Mouse (Mus musculus) liver, embryonic 16.5 days (tissue): Measurements from ENCODE around the gene Pcca. TPM values are rescaled to one million over a fixed set of nuclear protein-coding genes. Genes with fewer than 3 reads are reported as not detected.
"Not testable (repeated sequence)": the region's sequence is repeated elsewhere in the genome, so short reads cannot be mapped to it uniquely, and the experiment has no call there.

Experiments used
- ATAC-seq: fragments of 200-750 bp; cut with Nextera tagmentation; 2 replicates; pipeline ENCODE4 v1.8.0; 2017; ENCODE audit warnings: low read depth, mild to moderate bottlenecking, moderate number of reproducible peaks, moderate library complexity
- H3K27ac ChIP-seq: fragments of 300-500 bp; sonication (generic); 2 replicates; pipeline ENCODE4 v1.5.1; 2014; ENCODE audit warnings: mild to moderate bottlenecking, low read length
- H3K27me3 ChIP-seq: fragments of 300-500 bp; sonication (generic); 2 replicates; pipeline ENCODE4 v1.6.1; 2014; ENCODE audit warnings: low read depth, low read length, mixed read lengths; ENCODE audit not compliant: control insufficient read depth, insufficient read depth
- H3K36me3 ChIP-seq: fragments of 300-500 bp; sonication (generic); 2 replicates; pipeline ENCODE4 v1.6.1; 2014; ENCODE audit warnings: mild to moderate bottlenecking; ENCODE audit not compliant: control insufficient read depth, insufficient read depth
- H3K4me1 ChIP-seq: fragments of 300-500 bp; sonication (generic); 2 replicates; pipeline ENCODE4 v1.6.1; 2014; ENCODE audit warnings: low read depth, low read length, mixed read lengths; ENCODE audit not compliant: control insufficient read depth
- H3K4me2 ChIP-seq: fragments of 300-500 bp; sonication (generic); 2 replicates; pipeline ENCODE4 v1.6.1; 2014; ENCODE audit warnings: low read depth, low read length, mixed read lengths
- H3K4me3 ChIP-seq: fragments of 300-500 bp; sonication (generic); 2 replicates; pipeline ENCODE4 v1.5.1; 2014; ENCODE audit warnings: low read depth, mild to moderate bottlenecking, low read length
- H3K9ac ChIP-seq: fragments of 300-500 bp; sonication (generic); 2 replicates; pipeline ENCODE4 v1.6.1; 2014; ENCODE audit warnings: low read depth, low read length
- H3K9me3 ChIP-seq: fragments of 300-500 bp; sonication (generic); replicated peaks from 2 replicates; pipeline ENCODE4 v1.6.1; 2016; ENCODE audit warnings: low read length; ENCODE audit not compliant: control insufficient read depth
- WGBS: fragments of 180-500 bp; shearing (Covaris S2); extraction: QIAGEN DNeasy Blood & Tissue Kit; methylation state at CpG from one replicate; pipeline ENCODE4 v1.1.7; 2014; ENCODE audit not compliant: insufficient replicate concordance; 5-methylcytosine and 5-hydroxymethylcytosine counted together
- polyA plus RNA-seq: library from polyadenylated mRNA; unstranded; fragments of >200 nt; fragmentation: Nextera tagmentation; extraction: Ambion mirVana; gene quantifications from 2 replicates; pipeline ENCODE4 v1.2.1, GENCODE M21; 2015

Pcca gene
- polyA plus RNA-seq, 1 experiment from 2014 or later = 17.7 TPM

DNA sequence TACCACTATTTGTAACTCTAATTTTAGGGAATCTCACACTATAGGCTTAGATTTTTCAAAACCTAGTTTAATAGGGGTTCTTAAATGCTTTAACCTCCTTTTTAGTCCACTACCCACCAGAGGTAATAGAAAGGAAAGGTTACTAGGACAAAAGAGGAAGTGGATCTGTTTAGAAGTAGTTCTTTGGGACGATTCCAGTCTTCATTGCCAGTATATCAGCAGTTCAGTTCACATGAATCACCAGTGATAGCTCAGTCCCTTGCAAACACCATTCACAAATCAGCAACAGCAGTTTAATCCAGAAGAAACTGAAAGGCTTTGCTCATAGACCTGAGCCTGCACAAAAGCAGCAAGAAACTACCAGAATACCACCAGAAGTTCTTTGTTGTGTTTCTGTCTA is 14.8 kb downstream of the Pcca start:
- Histone ChIP-seq H3K27me3 (no peaks in the 10 kb centered on the region), H3K27ac (no peak overlapping the region), H3K36me3 (no peaks in the 10 kb centered on the region), H3K4me3 (no peak overlapping the region), H3K4me2 (no peak overlapping the region), H3K9me3 (no peaks in the 10 kb centered on the region; the same call in 1 of the 2 replicates), H3K9ac (no peak overlapping the region), H3K4me1 (no peaks in the 10 kb centered on the region)
- 29% methylated on average over 1 of the region's 1 CpGs for WGBS
- no peak for ATAC-seq

DNA sequence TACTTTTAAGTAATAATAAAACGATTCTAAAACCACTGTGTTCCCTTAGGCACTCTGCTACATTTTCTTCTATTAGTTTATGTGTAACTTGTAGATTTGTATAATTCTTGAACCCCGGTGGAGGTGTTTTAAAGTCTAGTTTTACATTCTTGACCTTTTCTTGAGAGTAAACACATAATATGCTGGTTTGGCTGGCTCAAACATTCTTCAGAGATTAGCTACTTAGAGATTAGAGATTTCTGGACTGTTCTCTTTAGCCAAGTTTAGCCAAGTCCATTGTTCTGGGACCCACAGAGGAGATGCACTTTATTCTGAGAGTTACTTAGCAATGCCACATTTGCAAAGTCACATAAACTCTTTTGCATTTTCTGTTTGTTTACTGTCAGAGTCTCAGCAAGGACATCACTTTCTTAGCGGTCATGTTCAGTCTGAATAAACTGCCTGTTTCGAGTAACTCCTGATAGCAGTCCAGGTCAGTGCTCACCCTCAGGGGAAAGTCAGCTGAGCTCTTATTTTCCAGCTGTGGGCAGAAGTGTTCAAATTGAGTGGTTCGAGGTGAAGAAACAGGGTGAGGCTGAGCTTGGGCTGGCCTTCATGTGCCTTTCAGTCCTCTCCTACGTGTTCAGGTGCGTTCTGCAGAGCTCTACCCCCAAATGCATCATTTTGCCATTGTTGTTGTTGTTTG is 18.8 kb downstream of the Pcca start:
- H3K4me1 ChIP-seq = no peaks in the 10 kb centered on the region
- H3K27me3 ChIP-seq = no peaks in the 10 kb centered on the region
- H3K4me3 ChIP-seq = no peak overlapping the region
- ATAC-seq = no peak
- WGBS = 71% methylated on average over 7 of the region's 7 CpGs
- no peaks in the 10 kb centered on the region for H3K36me3 ChIP-seq
- no peak overlapping the region for H3K4me2 ChIP-seq
- no peaks in the 10 kb centered on the region; the same call in 1 of the 2 replicates for H3K9me3 ChIP-seq
- no peak overlapping the region for H3K27ac ChIP-seq
- H3K9ac ChIP-seq = no peak overlapping the region

DNA sequence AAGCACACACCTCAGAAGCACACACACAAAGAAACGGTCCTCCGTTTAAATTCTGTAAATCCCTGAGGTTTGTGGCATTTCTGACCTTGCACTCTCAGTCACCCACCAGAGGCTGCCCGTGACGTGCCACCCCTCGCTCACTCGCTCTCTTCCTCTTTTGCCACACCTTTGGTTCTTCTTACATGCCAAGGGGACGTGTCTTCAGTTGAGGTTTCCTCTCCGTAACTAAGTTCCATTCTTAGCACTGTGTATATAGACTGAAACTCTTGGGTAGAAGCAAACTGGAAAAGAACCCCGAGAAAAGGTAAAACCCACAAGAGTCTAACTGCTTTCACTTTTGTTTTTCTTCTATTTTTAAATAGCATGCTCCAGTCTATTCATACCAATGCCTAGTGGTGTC is 23.2 kb downstream of the Pcca start:
- Histone ChIP-seq H3K27me3 (no peaks in the 10 kb centered on the region), H3K4me2 (no peak overlapping the region), H3K9me3 (no peaks in the 10 kb centered on the region), H3K27ac (no peak overlapping the region), H3K9ac (no peak overlapping the region), H3K4me1 (no peaks in the 10 kb centered on the region), H3K36me3 (no peaks in the 10 kb centered on the region), H3K4me3 (no peak overlapping the region)
- no peak for ATAC-seq
- 56% methylated on average over 9 of the region's 9 CpGs for WGBS

DNA sequence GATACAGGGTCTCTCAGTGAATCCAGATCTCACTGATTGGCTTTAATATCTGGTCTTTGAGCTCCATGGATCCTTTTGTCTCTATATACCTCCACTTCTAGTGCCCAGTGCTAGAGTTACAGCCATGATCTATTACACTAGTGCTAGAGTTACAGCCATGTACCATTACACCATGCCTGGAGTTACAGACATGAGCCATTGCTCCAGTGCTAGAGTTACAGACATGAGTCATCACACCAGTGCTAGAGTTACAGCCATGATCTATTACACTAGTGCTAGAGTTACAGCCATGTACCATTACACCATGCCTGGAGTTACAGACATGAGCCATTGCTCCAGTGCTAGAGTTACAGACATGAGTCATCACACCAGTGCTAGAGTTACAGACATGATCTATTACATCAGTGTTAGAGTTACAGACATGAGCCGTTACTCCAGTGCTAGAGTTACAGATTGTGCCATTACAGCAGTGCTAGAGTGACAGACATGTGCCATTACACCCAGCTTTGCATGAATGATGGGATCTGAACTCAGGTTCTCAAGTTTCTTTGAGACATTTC is 26.8 kb downstream of the Pcca start:
- H3K9ac ChIP-seq, H3K4me1 ChIP-seq, H3K27ac ChIP-seq, H3K36me3 ChIP-seq, ATAC-seq, H3K27me3 ChIP-seq, H3K9me3 ChIP-seq, H3K4me2 ChIP-seq, H3K4me3 ChIP-seq: not testable (repeated sequence)
- WGBS = 75% methylated on average over 1 of the region's 1 CpGs

DNA sequence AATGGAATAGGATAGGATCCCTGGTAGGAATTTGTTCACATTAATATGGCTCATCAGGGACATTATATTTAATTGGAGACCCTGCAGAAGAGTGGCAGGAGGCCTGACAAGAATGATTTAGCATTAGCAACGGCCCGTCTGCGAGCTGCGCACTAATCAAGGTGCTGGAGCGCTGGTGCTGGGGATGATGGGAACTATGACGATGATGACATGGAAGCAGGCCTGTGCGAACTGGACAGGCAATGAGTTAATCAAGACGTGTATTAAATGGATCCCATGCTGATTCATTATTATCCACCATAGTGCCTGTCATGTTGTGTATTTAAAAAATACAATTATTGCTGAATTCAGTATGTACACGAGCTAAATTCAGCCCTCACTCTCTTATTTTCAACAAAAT is 36.7 kb downstream of the Pcca start:
- WGBS = 83% methylated on average over 9 of the region's 9 CpGs
- ATAC-seq = no peak
- no peaks in the 10 kb centered on the region for H3K4me1 ChIP-seq

DNA sequence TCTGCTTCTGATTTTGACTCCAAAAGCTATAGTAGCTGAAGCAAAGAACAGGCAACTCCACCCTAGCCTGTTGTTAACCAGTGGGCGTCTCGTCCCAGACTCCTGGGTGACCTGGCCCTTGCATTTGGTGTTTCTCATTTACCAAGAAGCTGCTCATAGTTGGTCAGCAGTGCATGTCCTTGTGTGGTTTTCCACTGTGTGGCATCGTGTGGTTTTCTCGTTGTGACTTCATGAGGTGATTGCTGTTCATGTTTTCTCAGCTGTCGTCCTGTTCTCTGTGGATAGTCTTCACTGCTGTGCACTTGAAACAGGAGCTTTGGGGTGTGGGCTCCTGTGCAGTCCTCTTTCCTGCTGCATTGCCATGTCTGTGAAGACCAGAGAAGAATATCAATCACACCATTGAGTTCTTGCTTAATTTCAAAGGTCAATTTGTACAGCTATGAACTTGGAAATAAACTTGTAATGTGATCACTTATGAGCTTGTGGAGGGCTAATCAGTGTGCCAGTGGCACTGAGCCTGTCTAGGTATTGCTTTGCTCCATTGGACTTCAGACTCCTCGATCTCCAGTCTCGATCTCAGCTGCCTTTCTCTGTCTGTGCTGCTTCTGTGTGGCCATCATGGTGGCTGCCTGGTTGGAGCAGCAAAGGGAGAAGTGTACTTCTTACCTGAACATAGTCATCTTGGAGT is 40.1 kb downstream of the Pcca start:
- H3K9ac ChIP-seq = no peak overlapping the region
- H3K36me3 ChIP-seq = no peaks in the 10 kb centered on the region
- H3K27ac ChIP-seq = no peak overlapping the region
- no peaks in the 10 kb centered on the region for H3K27me3 ChIP-seq
- no peak for ATAC-seq
- no peak overlapping the region for H3K4me3 ChIP-seq
- H3K4me1 ChIP-seq = no peaks in the 10 kb centered on the region
- no peaks in the 10 kb centered on the region for H3K9me3 ChIP-seq
- WGBS = 66% methylated on average over 7 of the region's 7 CpGs
- no peak overlapping the region for H3K4me2 ChIP-seq

More for the DNA sequence above, 36.7 kb downstream of the Pcca start:
- Histone ChIP-seq H3K27me3 (no peaks in the 10 kb centered on the region), H3K27ac (no peak overlapping the region), H3K9me3 (no peaks in the 10 kb centered on the region), H3K4me2 (no peak overlapping the region), H3K36me3 (no peaks in the 10 kb centered on the region), H3K4me3 (no peak overlapping the region), H3K9ac (no peak overlapping the region)

DNA sequence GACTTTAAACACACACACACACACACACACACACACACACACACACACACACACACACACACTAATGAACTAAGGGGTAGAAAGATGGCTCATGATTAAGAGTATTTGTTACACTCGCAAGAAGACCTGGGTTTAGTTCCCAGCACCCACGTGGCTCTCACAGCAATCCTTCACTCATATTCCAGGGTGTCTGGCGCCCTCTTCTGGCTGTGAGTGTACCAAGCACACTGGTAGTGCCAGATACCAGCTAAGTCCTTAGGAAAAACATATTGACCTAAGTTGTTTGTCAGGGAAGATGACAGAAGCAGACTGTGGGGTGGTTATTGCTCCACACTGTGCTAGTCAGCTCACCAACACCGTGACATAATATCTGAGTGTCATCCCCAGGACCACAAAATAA is 43.7 kb downstream of the Pcca start:
- Histone ChIP-seq H3K9me3 (no peaks in the 10 kb centered on the region), H3K36me3 (no peaks in the 10 kb centered on the region), H3K4me3 (no peak overlapping the region), H3K9ac (no peak overlapping the region), H3K27ac (no peak overlapping the region), H3K27me3 (no peaks in the 10 kb centered on the region), H3K4me2 (no peak overlapping the region), H3K4me1 (no peaks in the 10 kb centered on the region)
- ATAC-seq = no peak
- WGBS = 76% methylated on average over 4 of the region's 4 CpGs

DNA sequence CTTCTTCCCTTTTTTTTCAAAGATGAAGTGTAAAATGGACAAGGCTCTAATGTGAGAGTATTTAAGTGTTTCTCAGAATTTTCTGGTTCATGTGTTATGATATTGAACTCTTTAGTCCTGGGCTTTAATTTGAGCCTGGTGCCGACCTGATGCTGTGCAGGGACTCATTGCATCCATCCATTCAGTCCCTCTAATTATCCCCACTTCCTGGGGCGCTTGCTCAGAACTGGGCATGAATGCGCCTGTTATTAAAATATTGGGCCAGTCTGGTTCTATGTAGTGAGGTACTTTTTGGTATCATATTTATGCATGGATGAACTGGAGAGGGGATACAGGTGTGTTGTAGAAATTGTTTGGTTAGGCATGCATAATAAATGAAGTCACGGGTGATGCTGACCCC is 47.9 kb downstream of the Pcca start:
- 80% methylated on average over 4 of the region's 4 CpGs for whole genome bisulfite sequencing
- Histone ChIP-seq H3K9ac (no peak overlapping the region), H3K36me3 (no peaks in the 10 kb centered on the region), H3K27me3 (no peaks in the 10 kb centered on the region), H3K4me3 (no peak overlapping the region), H3K27ac (no peak overlapping the region), H3K4me2 (no peak overlapping the region), H3K9me3 (no peaks in the 10 kb centered on the region), H3K4me1 (no peaks in the 10 kb centered on the region)
- no peak for ATAC-seq

DNA sequence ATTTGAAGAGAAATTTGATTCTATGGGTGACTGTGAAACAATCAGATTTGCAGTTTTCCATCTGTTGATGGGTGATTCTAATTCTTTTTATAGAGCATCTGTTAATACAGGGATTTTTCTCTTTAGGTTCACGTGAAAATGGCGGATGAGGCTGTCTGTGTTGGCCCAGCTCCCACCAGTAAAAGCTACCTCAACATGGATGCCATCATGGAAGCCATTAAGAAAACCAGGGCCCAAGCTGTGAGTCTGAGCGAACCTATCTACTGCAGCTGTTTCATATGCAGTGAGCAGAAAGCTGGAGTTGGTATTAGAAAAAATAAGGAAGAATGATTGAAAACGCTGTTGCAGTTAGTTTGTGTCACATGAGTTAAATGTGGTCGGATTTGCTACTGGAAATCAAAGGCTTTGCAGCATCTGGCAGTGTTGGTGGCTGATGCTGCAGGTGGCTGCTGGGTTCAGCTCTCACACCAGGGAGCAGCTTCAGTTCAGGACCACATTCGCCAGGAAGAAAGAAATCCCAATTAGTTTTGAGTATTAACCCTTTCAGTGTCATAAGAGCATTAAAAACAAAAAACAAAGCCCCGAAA is 48.5 kb downstream of the Pcca start:
- Histone ChIP-seq H3K27ac (no peak overlapping the region), H3K27me3 (no peaks in the 10 kb centered on the region), H3K4me1 (no peaks in the 10 kb centered on the region), H3K4me2 (no peak overlapping the region), H3K9me3 (no peaks in the 10 kb centered on the region), H3K4me3 (no peak overlapping the region), H3K36me3 (no peaks in the 10 kb centered on the region), H3K9ac (no peak overlapping the region)
- 65% methylated on average over 7 of the region's 7 CpGs for WGBS
- no peak for ATAC-seq
